Mouse (Mus musculus): ENCODE measurements at regions not wholly inside any gene's neighbourhood (a gene's known extent, or its start where the extent isn't known, plus 50 kb on each side); places are given as distances from the start of the nearest gene placed in this dataset.

GRCm38 (mm10) chr8:64497281-64498060, 195.4 kb downstream of the Cpe start:
- Histone ChIP-seq H3K36me3 (ENCODE audit: insufficient read depth, low read length) (no peaks in the 10 kb centered on the region), H3K9me3 (ENCODE audit: low read length) (no peaks in the 10 kb centered on the region), H3K4me1 (ENCODE audit: insufficient read depth, low read length) (peaks cover 4% of the 10 kb centered on the region; the same call in 1 of the 2 replicates), H3K4me2 (ENCODE audit: low read depth, low read length, poor library complexity, severe bottlenecking) (no peak overlapping the region), H3K9ac (replicated peaks; ENCODE audit: low read length, poor library complexity, severe bottlenecking) (no peak overlapping the region), H3K27ac (ENCODE audit: low read depth, low read length) (no peak overlapping the region), H3K27me3 (ENCODE audit: insufficient read depth, low read length) (no peaks in the 10 kb centered on the region), H3K4me3 (ENCODE audit: low read depth, low read length) (no peak overlapping the region)
- 55% methylated on average over 6 of the region's 6 CpGs for WGBS
- DNase-seq (ENCODE audit: low spot score) (no peak), ATAC-seq (ENCODE audit: low FRiP score) (no peak)
- no peak for TF ChIP-seq CTCF (IDR thresholded peaks at IDR 0.05)

- no peak for DNase-seq (ENCODE audit: low spot score)
- Histone ChIP-seq H3K4me1 (ENCODE audit: insufficient read depth, low read length) (peaks cover 4% of the 10 kb centered on the region; the same call in 1 of the 2 replicates), H3K9ac (replicated peaks; ENCODE audit: low read length, poor library complexity, severe bottlenecking) (no peak overlapping the region), H3K4me2 (ENCODE audit: low read depth, low read length, poor library complexity, severe bottlenecking) (peak overlapping the region; percentile 20; the same call in 1 of the 2 replicates), H3K27ac (ENCODE audit: low read depth, low read length) (no peak overlapping the region), H3K9me3 (ENCODE audit: low read length) (no peaks in the 10 kb centered on the region), H3K4me3 (ENCODE audit: low read depth, low read length) (no peak overlapping the region), H3K27me3 (ENCODE audit: insufficient read depth, low read length) (no peaks in the 10 kb centered on the region), H3K36me3 (ENCODE audit: insufficient read depth, low read length) (no peaks in the 10 kb centered on the region)
- peak; percentile 75 for ATAC-seq (ENCODE audit: low FRiP score)
- no peak for TF ChIP-seq CTCF (IDR thresholded peaks at IDR 0.05)
- WGBS = 20% methylated on average over 14 of the region's 14 CpGs
Observed at GRCm38 (mm10) chr8:64496333-64497213, 196.3 kb downstream of the Cpe start.

DNA sequence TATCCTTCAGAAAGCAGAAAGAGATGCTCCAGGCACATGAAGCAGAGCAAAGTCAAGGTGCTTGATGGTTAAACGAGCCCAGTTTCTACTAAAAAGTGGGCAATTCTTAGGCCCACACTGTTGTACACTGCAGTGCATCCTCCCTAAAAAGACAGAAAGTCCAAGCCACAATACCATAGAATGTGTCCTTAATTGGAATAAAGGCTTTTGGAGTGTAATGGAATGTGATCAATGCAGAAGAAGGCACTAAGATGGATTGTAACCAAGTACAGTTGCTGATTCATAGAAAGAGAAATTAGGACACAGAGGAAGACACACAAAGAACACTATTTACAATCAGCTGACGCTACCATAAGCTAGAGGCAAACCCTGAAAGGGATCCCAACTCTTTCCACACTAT, 201.3 kb downstream of the Cpe start:
- no peak overlapping the region for H3K4me2 ChIP-seq (ENCODE audit: low read depth, low read length, poor library complexity, severe bottlenecking)
- no peaks in the 10 kb centered on the region for H3K9me3 ChIP-seq (ENCODE audit: low read length)
- WGBS = 89% methylated on average over 2 of the region's 2 CpGs
- H3K4me3 ChIP-seq (ENCODE audit: low read depth, low read length) = no peak overlapping the region
- ATAC-seq (ENCODE audit: low FRiP score) (no peak), DNase-seq (ENCODE audit: low spot score) (no peak)
- no peaks in the 10 kb centered on the region for H3K36me3 ChIP-seq (ENCODE audit: insufficient read depth, low read length)
- H3K27me3 ChIP-seq (ENCODE audit: insufficient read depth, low read length) = no peaks in the 10 kb centered on the region
- no peak overlapping the region for H3K9ac ChIP-seq (replicated peaks; ENCODE audit: low read length, poor library complexity, severe bottlenecking)
- TF ChIP-seq CTCF (IDR thresholded peaks at IDR 0.05) = no peak
- H3K4me1 ChIP-seq (ENCODE audit: insufficient read depth, low read length) = peaks cover 4% of the 10 kb centered on the region; the same call in 1 of the 2 replicates
- H3K27ac ChIP-seq (ENCODE audit: low read depth, low read length) = no peak overlapping the region

DNA sequence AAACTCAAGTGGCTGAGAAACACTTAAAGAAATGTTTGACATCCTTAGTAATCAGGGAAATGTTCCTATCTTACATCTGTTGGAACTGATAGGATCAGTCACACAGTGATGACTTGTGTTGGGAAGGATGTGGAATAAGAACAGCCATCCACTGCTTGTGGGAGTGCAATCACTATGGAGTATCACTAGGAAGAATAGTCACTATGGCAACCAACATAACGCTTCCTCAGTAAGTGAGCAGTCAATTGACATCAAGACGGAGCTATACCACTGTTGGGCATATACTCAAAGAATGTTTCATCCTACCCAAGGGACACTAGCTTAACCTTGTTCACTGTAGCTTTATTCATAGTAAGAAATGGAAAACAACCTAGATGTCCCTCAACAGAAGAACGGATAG, 204.8 kb downstream of the Cpe start:
- Histone ChIP-seq H3K4me3 (ENCODE audit: low read depth, low read length) (no peak overlapping the region), H3K27me3 (ENCODE audit: insufficient read depth, low read length) (no peaks in the 10 kb centered on the region), H3K36me3 (ENCODE audit: insufficient read depth, low read length) (no peaks in the 10 kb centered on the region), H3K9me3 (ENCODE audit: low read length) (no peaks in the 10 kb centered on the region), H3K4me2 (ENCODE audit: low read depth, low read length, poor library complexity, severe bottlenecking) (no peak overlapping the region), H3K9ac (replicated peaks; ENCODE audit: low read length, poor library complexity, severe bottlenecking) (no peak overlapping the region), H3K27ac (ENCODE audit: low read depth, low read length) (no peak overlapping the region), H3K4me1 (ENCODE audit: insufficient read depth, low read length) (no peaks in the 10 kb centered on the region)
- TF ChIP-seq CTCF (IDR thresholded peaks at IDR 0.05) = no peak
- DNase-seq (ENCODE audit: low spot score) (no peak), ATAC-seq (ENCODE audit: low FRiP score) (no peak)
- 51% methylated on average over 3 of the region's 3 CpGs for WGBS

GRCm38 (mm10) chr8:64473276-64473675, 219.6 kb downstream of the Cpe start:
- Histone ChIP-seq H3K27ac (ENCODE audit: low read depth, low read length) (no peak overlapping the region), H3K4me1 (ENCODE audit: insufficient read depth, low read length) (no peaks in the 10 kb centered on the region), H3K4me2 (ENCODE audit: low read depth, low read length, poor library complexity, severe bottlenecking) (no peak overlapping the region), H3K4me3 (ENCODE audit: low read depth, low read length) (no peak overlapping the region), H3K9me3 (ENCODE audit: low read length) (no peaks in the 10 kb centered on the region), H3K27me3 (ENCODE audit: insufficient read depth, low read length) (no peaks in the 10 kb centered on the region), H3K9ac (replicated peaks; ENCODE audit: low read length, poor library complexity, severe bottlenecking) (no peak overlapping the region), H3K36me3 (ENCODE audit: insufficient read depth, low read length) (no peaks in the 10 kb centered on the region)
- no peak for TF ChIP-seq CTCF (IDR thresholded peaks at IDR 0.05)
- ATAC-seq (ENCODE audit: low FRiP score) = no peak
- no peak for DNase-seq (ENCODE audit: low spot score)

GRCm38 (mm10) chr8:64472801-64473270, 220.0 kb downstream of the Cpe start:
- 83% methylated on average over 1 of the region's 1 CpGs for WGBS
- Histone ChIP-seq H3K36me3 (ENCODE audit: insufficient read depth, low read length) (no peaks in the 10 kb centered on the region), H3K27ac (ENCODE audit: low read depth, low read length) (no peak overlapping the region), H3K4me2 (ENCODE audit: low read depth, low read length, poor library complexity, severe bottlenecking) (no peak overlapping the region), H3K4me1 (ENCODE audit: insufficient read depth, low read length) (no peaks in the 10 kb centered on the region), H3K27me3 (ENCODE audit: insufficient read depth, low read length) (no peaks in the 10 kb centered on the region), H3K4me3 (ENCODE audit: low read depth, low read length) (no peak overlapping the region), H3K9ac (replicated peaks; ENCODE audit: low read length, poor library complexity, severe bottlenecking) (no peak overlapping the region), H3K9me3 (ENCODE audit: low read length) (no peaks in the 10 kb centered on the region)
- ATAC-seq (ENCODE audit: low FRiP score) (no peak), DNase-seq (ENCODE audit: low spot score) (peak; percentile 36)
- 0 out of 2 replicates have a peak, but pooled peaks have one; percentile 6 for TF ChIP-seq CTCF (IDR thresholded peaks at IDR 0.05)

Measured in midbrain, postnatal 0 days (tissue).